Mouse (Mus musculus): ENCODE data around the gene 0610010K14Rik.
A peak's percentile ranks its signal among the peaks of the same experiment; 100 is the strongest.

The 0610010K14Rik gene

DNA sequence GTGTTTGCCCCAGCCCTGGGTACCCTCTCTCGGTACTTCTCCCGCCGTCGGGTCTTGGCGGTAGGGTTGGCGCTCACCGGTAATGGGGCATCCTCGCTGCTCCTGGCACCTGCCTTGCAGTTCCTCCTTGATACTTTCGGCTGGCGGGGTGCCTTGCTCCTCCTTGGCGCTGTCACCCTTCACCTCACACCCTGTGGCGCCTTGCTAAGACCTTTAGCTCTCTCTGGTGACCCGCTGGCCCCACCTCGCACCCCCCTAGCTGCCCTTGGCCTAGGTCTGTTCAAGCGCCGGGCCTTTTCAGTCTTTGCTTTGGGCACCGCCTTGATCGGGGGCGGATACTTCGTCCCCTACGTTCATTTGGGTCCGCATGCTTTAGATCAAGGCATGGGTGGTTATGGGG is 22.4 kb downstream of the 0610010K14Rik start:
- no peak for DNase-seq (ENCODE audit: low spot score)

- no peak for DNase-seq (ENCODE audit: low spot score)
These were observed 22.9 kb downstream of the 0610010K14Rik start for GRCm38 (mm10) chr11:70214856-70215209.

- no peak for DNase-seq (ENCODE audit: low spot score)
These were observed 23.4 kb downstream of the 0610010K14Rik start for GRCm38 (mm10) chr11:70214191-70214855.

- DNase-seq (ENCODE audit: low spot score), result no peak
These were observed 24.0 kb downstream of the 0610010K14Rik start for GRCm38 (mm10) chr11:70213736-70214135.

DNA sequence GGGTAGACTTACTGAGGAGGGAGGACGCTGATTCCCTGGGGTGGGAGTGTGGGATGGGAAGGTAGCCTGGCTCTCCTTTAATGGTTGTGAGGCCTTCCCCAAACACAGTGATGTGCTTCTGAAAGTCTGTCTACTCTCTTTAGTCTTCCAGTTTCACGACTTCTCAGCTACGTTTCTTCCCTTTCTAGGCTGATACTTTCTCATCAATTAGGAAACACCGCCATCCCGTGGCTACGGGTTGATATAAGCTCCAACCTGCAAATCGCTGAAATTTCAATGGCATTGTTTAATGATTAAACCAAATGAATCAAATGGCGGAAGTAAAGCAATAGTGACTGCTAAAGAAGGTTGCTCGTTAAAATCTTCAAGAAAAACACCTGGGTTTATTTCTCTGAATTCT is 24.8 kb downstream of the 0610010K14Rik start:
- no peak for DNase-seq (ENCODE audit: low spot score)

- DNase-seq (ENCODE audit: low spot score), result no peak
These were observed 25.3 kb downstream of the 0610010K14Rik start, which contains the start of gene Slc16a11 for GRCm38 (mm10) chr11:70212423-70212822. Gene Slc16a11 (plus strand): TSS chr11:70212752.

GRCm38 (mm10) chr11:70211972-70212371 is 25.7 kb downstream of the 0610010K14Rik start:
- DNase-seq (ENCODE audit: low spot score), result no peak

DNA sequence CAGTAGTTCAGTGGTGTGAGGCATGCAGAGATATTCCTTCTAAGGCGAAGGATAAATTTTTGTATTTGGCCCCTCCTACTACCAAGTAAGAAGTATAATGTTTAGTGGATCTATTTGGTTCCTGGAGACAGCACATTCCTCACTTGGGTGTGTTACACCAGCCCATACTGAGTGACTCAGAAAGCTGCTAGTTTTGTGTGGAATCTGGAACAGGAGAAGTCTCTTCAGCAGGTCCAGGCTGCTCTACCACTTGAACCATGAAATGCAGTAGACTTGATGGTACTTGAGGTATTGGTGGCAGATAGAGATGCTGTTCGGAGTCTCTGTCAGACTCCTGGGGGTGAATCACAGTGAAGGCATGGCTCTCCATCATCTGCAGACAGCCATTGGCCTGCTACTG is 27.0 kb downstream of the 0610010K14Rik start:
- DNase-seq (ENCODE audit: low spot score), result no peak

- no peak for DNase-seq (ENCODE audit: low spot score)
These were observed 28.8 kb downstream of the 0610010K14Rik start for GRCm38 (mm10) chr11:70208778-70209388.

GRCm38 (mm10) chr11:70207283-70207682 is 30.4 kb downstream of the 0610010K14Rik start:
- DNase-seq (ENCODE audit: low spot score), result no peak

DNA sequence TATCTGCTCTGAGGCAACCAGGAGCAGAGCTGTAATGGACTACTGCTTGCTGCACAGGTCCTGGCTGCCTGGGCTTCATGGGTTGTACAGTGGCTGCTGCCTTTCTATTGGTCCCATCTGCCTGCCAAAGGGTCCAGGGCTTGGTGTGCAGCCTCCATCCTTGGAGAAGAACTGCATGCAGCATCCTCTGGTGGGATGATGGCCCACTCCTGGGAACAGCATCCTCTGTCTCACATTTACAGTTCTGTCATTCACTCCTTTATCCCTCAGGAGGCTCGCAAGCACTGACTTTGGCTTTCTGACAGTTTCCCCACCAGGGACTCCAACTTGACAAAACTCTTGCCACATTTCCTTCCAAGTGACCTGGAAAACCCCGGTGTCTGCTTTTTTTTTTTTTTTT is 30.9 kb downstream of the 0610010K14Rik start:
- DNase-seq (ENCODE audit: low spot score), result no peak

- DNase-seq (ENCODE audit: low spot score), result peak; percentile 67
These were observed 36.0 kb downstream of the 0610010K14Rik start for GRCm38 (mm10) chr11:70201691-70202090.

- no peak for DNase-seq (ENCODE audit: low spot score)
These were observed 37.6 kb downstream of the 0610010K14Rik start for GRCm38 (mm10) chr11:70200036-70200608.

DNA sequence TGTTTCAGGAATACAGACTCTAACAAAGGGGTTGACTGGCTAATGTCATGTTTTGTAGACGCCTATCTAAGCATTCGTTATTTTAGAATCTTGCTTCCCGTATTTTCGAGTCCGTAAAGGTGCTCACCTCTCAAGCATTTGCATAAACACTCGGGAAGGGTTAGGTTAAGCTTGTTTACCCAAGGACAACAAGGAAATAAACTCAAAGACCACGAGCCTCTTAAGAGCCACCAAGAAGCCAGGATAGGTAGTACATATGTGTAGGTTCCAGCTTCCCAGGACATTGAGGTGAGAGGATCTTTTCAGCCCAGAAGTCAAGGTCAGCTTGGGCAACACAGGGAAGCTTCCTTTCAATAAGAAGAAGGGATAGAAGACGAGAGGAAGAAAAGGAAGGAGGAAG is 38.6 kb downstream of the 0610010K14Rik start:
- DNase-seq (ENCODE audit: low spot score), result no peak

DNA sequence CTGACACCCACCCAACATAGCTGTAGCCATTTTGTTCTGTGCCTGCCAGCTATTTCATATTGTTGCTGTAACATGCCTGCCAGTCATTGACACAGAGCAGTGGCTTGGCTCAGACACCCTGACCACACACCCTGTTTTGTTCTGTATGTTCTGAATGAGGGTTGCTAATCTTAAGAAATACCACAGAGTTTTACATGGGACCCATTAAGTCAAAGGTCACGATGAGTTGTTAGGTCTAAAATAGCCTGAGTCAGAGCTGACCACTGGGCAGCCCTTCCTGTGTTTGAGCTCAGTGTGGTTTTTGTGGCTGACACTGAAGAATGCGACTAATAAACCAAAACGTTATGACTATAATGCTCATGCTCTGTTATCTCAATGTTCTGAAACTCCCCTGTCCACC is 39.4 kb downstream of the 0610010K14Rik start:
- DNase-seq (ENCODE audit: low spot score), result no peak

DNA sequence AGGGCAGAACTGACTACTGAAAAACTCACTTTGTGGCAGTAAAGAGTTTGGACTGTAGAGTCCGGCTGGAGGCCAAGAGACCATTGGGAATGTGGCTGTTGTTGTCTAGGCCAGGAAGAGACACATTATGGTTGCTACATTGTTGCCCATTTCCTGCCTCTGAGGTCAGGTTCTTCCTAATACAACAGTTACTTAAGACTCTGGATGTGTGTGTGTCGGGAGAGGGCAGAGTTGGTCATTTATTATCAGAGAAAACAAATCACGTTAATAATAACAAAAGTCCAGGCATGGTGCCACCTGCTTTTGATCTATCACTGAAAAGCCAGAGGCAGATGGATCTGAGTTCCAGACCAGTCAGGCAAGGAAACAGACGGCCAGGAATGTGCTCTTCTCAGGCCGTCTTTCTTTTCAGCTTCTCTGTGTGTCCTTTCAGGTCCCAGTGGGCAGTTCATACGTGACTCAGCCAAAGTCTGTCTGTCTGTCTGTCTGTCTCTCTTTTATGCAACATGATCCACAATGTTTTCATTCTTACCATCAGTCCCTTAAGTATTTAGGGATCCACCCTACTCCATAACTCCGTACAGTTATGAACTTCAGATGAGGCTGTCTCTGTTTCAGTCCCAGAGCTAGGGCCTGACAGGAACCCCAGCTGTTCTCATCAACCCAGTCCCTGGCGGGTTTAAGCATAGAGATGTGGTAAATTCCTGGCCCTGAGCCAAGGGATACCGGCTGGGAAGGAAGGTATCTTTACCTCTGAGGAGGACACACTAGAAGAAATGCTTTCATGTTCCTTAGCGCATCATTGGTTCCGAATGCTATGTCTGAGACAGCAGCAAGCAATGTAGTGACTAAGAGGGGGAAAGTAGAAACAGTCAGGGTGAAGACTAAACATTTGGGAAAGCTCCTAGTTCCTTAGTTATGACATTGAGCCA is 44.1 kb downstream of the 0610010K14Rik start:
- no peak for DNase-seq (ENCODE audit: low spot score)

- DNase-seq (ENCODE audit: low spot score), result no peak
These were observed 45.6 kb downstream of the 0610010K14Rik start for GRCm38 (mm10) chr11:70192157-70192556.

- DNase-seq (ENCODE audit: low spot score), result no peak
These were observed 46.5 kb downstream of the 0610010K14Rik start for GRCm38 (mm10) chr11:70191188-70191587.

GRCm38 (mm10) chr11:70189319-70190134 is 48.2 kb downstream of the 0610010K14Rik start:
- DNase-seq (ENCODE audit: low spot score), result no peak
